Mouse (Mus musculus) lung, adult 2 months (tissue): Measurements from ENCODE around the gene Gm20388.

ENCODE experiments used
- CTCF ChIP-seq: fragments of 200-500 bp; IDR thresholded peaks from 2 replicates; pipeline ENCODE4 v1.5.1; 2011; ENCODE audit warnings: mild to moderate bottlenecking, low read length, control low read depth; ENCODE audit not compliant: insufficient read depth
- POLR2A ChIP-seq: fragments of 200-500 bp; IDR thresholded peaks from 2 replicates; pipeline ENCODE4 v1.6.1; 2011; ENCODE audit warnings: low read depth, mild to moderate bottlenecking, control low read depth, low read length, borderline replicate concordance; ENCODE audit errors: extremely low read depth

- no peak for TF ChIP-seq CTCF
- TF ChIP-seq POLR2A, result no peak
Observed at GRCm38 (mm10) chr8:123789461-123789860, 3878.8 kb downstream of the Gm20388 start.
